Comparison of ENCODE assay signal across 21 mouse cellular contexts in the genomic region with DNA sequence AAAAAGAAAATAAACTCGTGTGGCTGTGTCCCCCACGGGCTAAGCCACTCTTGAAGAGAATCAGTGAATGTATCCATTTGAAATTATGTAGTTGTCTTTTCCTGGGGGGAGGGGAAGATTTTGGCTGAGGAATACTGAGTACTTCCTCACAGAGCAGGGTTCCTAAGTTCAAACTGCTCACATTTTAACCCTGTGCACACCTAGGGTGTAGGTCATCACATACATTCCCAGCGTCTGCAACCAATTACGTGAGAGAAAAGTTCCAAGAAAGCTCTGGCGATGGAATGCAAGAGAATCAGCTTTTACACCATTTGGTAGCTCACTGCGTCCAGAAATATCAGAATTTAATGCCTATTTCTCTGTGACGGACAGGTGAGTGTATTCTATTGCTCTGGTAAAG. TPM values are rescaled to one million over a fixed set of nuclear protein-coding genes. Genes with fewer than 3 reads are reported as not detected.
DNase-seq lines count a peak whose midpoint lies in the region; ATAC-seq lines count a peak whose summit lies in the region.
"Had no signal": no experiment of that assay in that cellular context is flagged by ENCODE, and none has a peak within 500 bp of the region (broad histone marks: within the 10 kb centered on the region; RNA-seq: fewer than 3 reads in every experiment).

No protein-coding gene starts in this region.

- peak overlapping the region; percentile 10; the same call in 1 of the 2 replicates for H3K4me2 ChIP-seq in forebrain, embryonic 13.5 days
- H3K4me2 ChIP-seq in forebrain, embryonic 16.5 days (ENCODE audit: low read length) = no peak overlapping the region
- H3K4me2 ChIP-seq in kidney, embryonic 15.5 days = no peak overlapping the region
- H3K4me2 ChIP-seq in embryonic facial prominence, embryonic 13.5 days = no peak overlapping the region
- 0 out of 2 replicates have a peak overlapping the region, but pooled peaks have one; percentile 5 for H3K4me2 ChIP-seq in midbrain, embryonic 13.5 days (replicated peaks)
- H3K4me2 ChIP-seq: liver, embryonic 12.5 days had no signal

- H3K9ac ChIP-seq in forebrain, embryonic 13.5 days = no peak overlapping the region
- no peak overlapping the region for H3K9ac ChIP-seq in forebrain, embryonic 16.5 days (replicated peaks; ENCODE audit: low read depth, low read length)
- no peak overlapping the region for H3K9ac ChIP-seq in kidney, embryonic 15.5 days
- no peak overlapping the region for H3K9ac ChIP-seq in embryonic facial prominence, embryonic 13.5 days
- H3K9ac ChIP-seq in midbrain, embryonic 13.5 days (replicated peaks) = no peak overlapping the region
- H3K9ac ChIP-seq: liver, embryonic 12.5 days had no signal

- H3K27ac ChIP-seq in forebrain, embryonic 13.5 days = peak overlapping the region; percentile 14; the same call in 1 of the 2 replicates
- H3K27ac ChIP-seq in forebrain, embryonic 16.5 days (ENCODE audit: low read length) = no peak overlapping the region
- H3K27ac ChIP-seq in kidney, embryonic 15.5 days = peak overlapping the region; percentile 51; the same call in 1 of the 2 replicates
- H3K27ac ChIP-seq in embryonic facial prominence, embryonic 13.5 days = 0 out of 2 replicates have a peak overlapping the region, but pooled peaks have one; percentile 9
- peak overlapping the region; percentile 71; the same call in 1 of the 2 replicates for H3K27ac ChIP-seq in midbrain, embryonic 13.5 days
- H3K27ac ChIP-seq: gastrocnemius, adult 2 months; liver, embryonic 12.5 days had no signal

- no peak for DNase-seq in kidney, adult 11 months
- no peak for DNase-seq in cerebellum, postnatal 4 days (ENCODE audit: low spot score in 2 of 2)
- DNase-seq in cerebellum, postnatal 10 days = no peak
- DNase-seq: cerebellum, postnatal 25 days; gastrocnemius, adult 2 months; heart, adult 18-20 months; heart, postnatal 14 days; kidney, adult 18-20 months; kidney, postnatal 25 days; layer of hippocampus, adult 9-11 months; thymus, adult 18-20 months had no signal

- H3K27me3 ChIP-seq in forebrain, embryonic 13.5 days = no peaks in the 10 kb centered on the region
- no peaks in the 10 kb centered on the region for H3K27me3 ChIP-seq in forebrain, embryonic 16.5 days (replicated peaks; ENCODE audit: control insufficient read depth, insufficient read depth, low read length)
- no peaks in the 10 kb centered on the region for H3K27me3 ChIP-seq in kidney, embryonic 15.5 days
- no peaks in the 10 kb centered on the region for H3K27me3 ChIP-seq in embryonic facial prominence, embryonic 13.5 days
- H3K27me3 ChIP-seq in midbrain, embryonic 13.5 days = no peaks in the 10 kb centered on the region

- no peaks in the 10 kb centered on the region for H3K36me3 ChIP-seq in forebrain, embryonic 13.5 days (ENCODE audit: poor library complexity, severe bottlenecking)
- H3K36me3 ChIP-seq in forebrain, embryonic 16.5 days (ENCODE audit: control insufficient read depth, insufficient read depth) = no peaks in the 10 kb centered on the region
- H3K36me3 ChIP-seq in kidney, embryonic 15.5 days = no peaks in the 10 kb centered on the region
- H3K36me3 ChIP-seq in embryonic facial prominence, embryonic 13.5 days = no peaks in the 10 kb centered on the region
- H3K36me3 ChIP-seq in midbrain, embryonic 13.5 days = no peaks in the 10 kb centered on the region
- H3K36me3 ChIP-seq: liver, embryonic 12.5 days had no signal

- WGBS in forebrain, embryonic 13.5 days = 38% methylated on average over 7 of the region's 7 CpGs
- WGBS in forebrain, embryonic 16.5 days = 43% methylated on average over 7 of the region's 7 CpGs
- 49% methylated on average over 7 of the region's 7 CpGs for WGBS in kidney, embryonic 15.5 days
- 16% methylated on average over 7 of the region's 7 CpGs for WGBS in embryonic facial prominence, embryonic 13.5 days
- WGBS in midbrain, embryonic 13.5 days = 42% methylated on average over 7 of the region's 7 CpGs

- H3K4me1 ChIP-seq in forebrain, embryonic 13.5 days = peaks cover 91% of the 10 kb centered on the region
- H3K4me1 ChIP-seq in forebrain, embryonic 16.5 days (replicated peaks; ENCODE audit: control insufficient read depth, insufficient read depth, low read length) = peaks cover 66% of the 10 kb centered on the region
- H3K4me1 ChIP-seq in kidney, embryonic 15.5 days = peaks cover 75% of the 10 kb centered on the region
- peaks cover 63% of the 10 kb centered on the region for H3K4me1 ChIP-seq in embryonic facial prominence, embryonic 13.5 days
- H3K4me1 ChIP-seq in midbrain, embryonic 13.5 days (replicated peaks) = peaks cover 92% of the 10 kb centered on the region

- H3K4me3 ChIP-seq in forebrain, embryonic 13.5 days = no peak overlapping the region
- no peak overlapping the region for H3K4me3 ChIP-seq in forebrain, embryonic 16.5 days (replicated peaks; ENCODE audit: low read length)
- no peak overlapping the region for H3K4me3 ChIP-seq in kidney, embryonic 15.5 days (replicated peaks)
- H3K4me3 ChIP-seq in embryonic facial prominence, embryonic 13.5 days = no peak overlapping the region
- H3K4me3 ChIP-seq in midbrain, embryonic 13.5 days (replicated peaks) = no peak overlapping the region
- H3K4me3 ChIP-seq: erythroblast, embryonic 14.5 days; gastrocnemius, adult 2 months; liver, embryonic 12.5 days; megakaryocyte, embryonic 14.5 days had no signal

- ATAC-seq in forebrain, embryonic 13.5 days = no peak
- no peak for ATAC-seq in forebrain, embryonic 16.5 days
- no peak for ATAC-seq in kidney, embryonic 15.5 days (replicated peaks; ENCODE audit: low FRiP score)
- no peak for ATAC-seq in embryonic facial prominence, embryonic 13.5 days (ENCODE audit: insufficient number of reproducible peaks, insufficient read depth, low FRiP score, low TSS enrichment, low read depth)
- no peak for ATAC-seq in midbrain, embryonic 13.5 days
- ATAC-seq: activated CD4-positive, CD25-positive, alpha-beta regulatory T cell, adult 4 months; liver, embryonic 12.5 days; lung, postnatal 0 days had no signal

- H3K9me3 ChIP-seq in forebrain, embryonic 13.5 days (replicated peaks) = no peaks in the 10 kb centered on the region
- no peaks in the 10 kb centered on the region for H3K9me3 ChIP-seq in forebrain, embryonic 16.5 days (ENCODE audit: control insufficient read depth, low read length)
- H3K9me3 ChIP-seq in kidney, embryonic 15.5 days (replicated peaks) = no peaks in the 10 kb centered on the region
- H3K9me3 ChIP-seq in embryonic facial prominence, embryonic 13.5 days = no peaks in the 10 kb centered on the region
- no peaks in the 10 kb centered on the region for H3K9me3 ChIP-seq in midbrain, embryonic 13.5 days
- H3K9me3 ChIP-seq: liver, embryonic 12.5 days; megakaryocyte, embryonic 14.5 days had no signal

RNA-seq across cellular contexts. Expression of gene Sipa1l2, which starts 43.0 kb away (rescaled TPM):
- 26.7 and 27.2 TPM in 2 replicates for polyA plus RNA-seq in forebrain, embryonic 13.5 days (2015; fragmentation: Nextera tagmentation; extraction: Ambion mirVana)
- polyA plus RNA-seq in forebrain, embryonic 16.5 days (2015; fragmentation: Nextera tagmentation; extraction: Ambion mirVana) = 32.8 and 33.4 TPM in 2 replicates
- polyA plus RNA-seq in kidney, embryonic 15.5 days (2015; fragmentation: Nextera tagmentation; extraction: Ambion mirVana) = 16.9 and 17.4 TPM in 2 replicates
- polyA plus RNA-seq in embryonic facial prominence, embryonic 13.5 days (2015; fragmentation: Nextera tagmentation; extraction: Ambion mirVana) = 17.9 and 18.0 TPM in 2 replicates
- 27.5 and 31.8 TPM in 2 replicates for polyA plus RNA-seq in midbrain, embryonic 13.5 days (2015; fragmentation: Nextera tagmentation; extraction: Ambion mirVana)

Comparison
In these comparisons a context has a peak if more than half of its experiments do, and no peak if none do; other contexts are left out.
1. H3K4me2 ChIP-seq: peak in forebrain, embryonic 13.5 days (single experiment) and midbrain, embryonic 13.5 days (single experiment); none in forebrain, embryonic 16.5 days (single experiment), kidney, embryonic 15.5 days (single experiment) and embryonic facial prominence, embryonic 13.5 days (single experiment).